Comparison of ENCODE assay signal across 8 mouse cellular contexts in genomic region chr11:88620158-88620973, GRCm38 (mm10).
DNase-seq lines count a peak whose midpoint lies in the region; ATAC-seq and TF ChIP-seq lines count a peak whose summit lies in the region.

No protein-coding gene starts in this region.

- peak overlapping the region; percentile 21; the same call in 1 of the 2 replicates for H3K4me2 ChIP-seq in forebrain, embryonic 16.5 days (ENCODE audit: low read length)
- H3K4me2 ChIP-seq in stomach, embryonic 15.5 days: peak overlapping the region; percentile 2; the same call in 1 of the 2 replicates

- peaks cover 13% of the 10 kb centered on the region; the same call in 1 of the 2 replicates for H3K36me3 ChIP-seq in E14TG2a.4 (ENCODE audit: insufficient read depth, low read length)
- no peaks in the 10 kb centered on the region for H3K36me3 ChIP-seq in forebrain, embryonic 16.5 days (ENCODE audit: control insufficient read depth, insufficient read depth)
- H3K36me3 ChIP-seq in stomach, embryonic 15.5 days: no peaks in the 10 kb centered on the region

- H3K9me3 ChIP-seq in E14TG2a.4 (ENCODE audit: low read length): no peaks in the 10 kb centered on the region
- H3K9me3 ChIP-seq in forebrain, embryonic 16.5 days (ENCODE audit: control insufficient read depth, low read length): no peaks in the 10 kb centered on the region
- H3K9me3 ChIP-seq in stomach, embryonic 15.5 days: no peaks in the 10 kb centered on the region

- peak; percentile 77 for ATAC-seq in forebrain, embryonic 16.5 days
- peak; percentile 51 for ATAC-seq in stomach, embryonic 15.5 days (ENCODE audit: insufficient read depth, low FRiP score, low read depth)

- 3% methylated on average over 15 of the region's 15 CpGs for WGBS in forebrain, embryonic 16.5 days
- WGBS in stomach, embryonic 15.5 days: 23% methylated on average over 15 of the region's 15 CpGs

- peak overlapping the region; percentile 57 for H3K4me3 ChIP-seq in E14TG2a.4 (replicated peaks; ENCODE audit: low read length)
- H3K4me3 ChIP-seq in brown adipose tissue, adult 24 weeks (ENCODE audit: insufficient read depth, low read depth, low read length): no peak overlapping the region
- no peak overlapping the region for H3K4me3 ChIP-seq in forebrain, embryonic 16.5 days (replicated peaks; ENCODE audit: low read length)
- H3K4me3 ChIP-seq in stomach, embryonic 15.5 days (replicated peaks): no peak overlapping the region

- no peaks in the 10 kb centered on the region for H3K27me3 ChIP-seq in E14TG2a.4 (ENCODE audit: insufficient read depth, low read length)
- no peaks in the 10 kb centered on the region for H3K27me3 ChIP-seq in forebrain, embryonic 16.5 days (replicated peaks; ENCODE audit: control insufficient read depth, insufficient read depth, low read length)
- H3K27me3 ChIP-seq in stomach, embryonic 15.5 days (replicated peaks): no peaks in the 10 kb centered on the region

- TF ChIP-seq CTCF in E14TG2a.4 (conservative IDR thresholded peaks at IDR 0.05; ENCODE audit: low read length): no peak

- H3K9ac ChIP-seq in forebrain, embryonic 16.5 days (replicated peaks; ENCODE audit: low read depth, low read length): no peak overlapping the region
- no peak overlapping the region for H3K9ac ChIP-seq in stomach, embryonic 15.5 days

- DNase-seq in heart, postnatal 4 days: peak; percentile 73
- DNase-seq in layer of hippocampus, adult 9-11 months: peak; percentile 83
- peak; percentile 80 for DNase-seq in lung, postnatal 10 days
- DNase-seq in ovary, postnatal 14 days (ENCODE audit: low spot score): no peak

- H3K27ac ChIP-seq in brown adipose tissue, adult 24 weeks (replicated peaks; ENCODE audit: low read depth, low read length): peak overlapping the region; percentile 34
- peak overlapping the region; percentile 61 for H3K27ac ChIP-seq in forebrain, embryonic 16.5 days (ENCODE audit: low read length)
- H3K27ac ChIP-seq in stomach, embryonic 15.5 days: peak overlapping the region; percentile 33

- H3K4me1 ChIP-seq in E14TG2a.4 (replicated peaks; ENCODE audit: low read depth, low read length): peaks cover 92% of the 10 kb centered on the region
- peaks cover 23% of the 10 kb centered on the region for H3K4me1 ChIP-seq in brown adipose tissue, adult 24 weeks (ENCODE audit: control insufficient read depth, insufficient read depth, insufficient read length, low read length)
- peaks cover 67% of the 10 kb centered on the region for H3K4me1 ChIP-seq in forebrain, embryonic 16.5 days (replicated peaks; ENCODE audit: control insufficient read depth, insufficient read depth, low read length)
- H3K4me1 ChIP-seq in stomach, embryonic 15.5 days: peaks cover 43% of the 10 kb centered on the region
